In the genomic region with DNA sequence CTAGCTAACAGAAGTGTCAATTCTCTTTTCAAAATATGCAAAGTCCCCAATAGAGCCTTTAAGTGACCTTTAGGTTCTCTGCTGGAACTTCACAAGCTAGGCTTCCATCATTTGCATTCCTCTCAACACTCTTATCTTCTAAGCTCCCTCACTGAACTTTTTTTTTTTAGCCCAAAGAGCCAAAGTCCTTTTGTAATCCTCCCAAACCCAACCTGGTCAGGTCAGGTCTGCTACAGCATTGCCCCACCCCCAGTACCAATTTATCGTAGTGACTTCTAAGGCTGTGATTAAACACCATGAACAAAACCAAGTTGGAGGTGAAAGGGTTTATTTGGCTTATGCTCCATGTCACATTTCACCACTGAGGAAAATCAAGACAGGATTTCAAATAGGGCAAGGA, we compare ENCODE assay signal across 24 mouse cellular contexts.
"Had no signal": no experiment of that assay in that cellular context is flagged by ENCODE, and none has a peak within 500 bp of the region (broad histone marks: within the 10 kb centered on the region; RNA-seq: fewer than 3 reads in every experiment).

No protein-coding gene starts in this region.

- H3K36me3 ChIP-seq: heart, embryonic 10.5 days; heart, embryonic 12.5 days; hindbrain, embryonic 10.5 days; hindbrain, embryonic 12.5 days; limb, embryonic 13.5 days; limb, embryonic 15.5 days; liver, embryonic 12.5 days had no signal

- ATAC-seq: forebrain, embryonic 16.5 days; hindbrain, embryonic 16.5 days; inflammation-experienced regulatory T-cells, adult 6 months; liver, embryonic 12.5 days had no signal

- H3K9ac ChIP-seq: heart, embryonic 12.5 days; hindbrain, embryonic 12.5 days; hindbrain, embryonic 14.5 days; limb, embryonic 13.5 days; limb, embryonic 15.5 days; liver, embryonic 12.5 days had no signal

- DNase-seq: gastrocnemius, adult 2 months; gastrocnemius, postnatal 10 days; gastrocnemius, postnatal 25 days; heart, adult 18-20 months; heart, postnatal 10 days; heart, postnatal 4 days; kidney, adult 18-20 months; kidney, adult 8-10 months; kidney, postnatal 10 days; kidney, postnatal 25 days; kidney, postnatal 4 days; left cerebral cortex, postnatal 4 days had no signal

- H3K4me2 ChIP-seq: heart, embryonic 12.5 days; hindbrain, embryonic 12.5 days; hindbrain, embryonic 14.5 days; limb, embryonic 13.5 days; limb, embryonic 15.5 days; liver, embryonic 12.5 days had no signal

- H3K9me3 ChIP-seq: heart, embryonic 10.5 days; heart, embryonic 12.5 days; hindbrain, embryonic 10.5 days; hindbrain, embryonic 12.5 days; limb, embryonic 13.5 days; limb, embryonic 15.5 days; liver, embryonic 12.5 days had no signal

- H3K4me3 ChIP-seq: gastrocnemius, adult 2 months; heart, embryonic 10.5 days; heart, embryonic 12.5 days; hindbrain, embryonic 10.5 days; hindbrain, embryonic 12.5 days; layer of hippocampus, adult 2 months; limb, embryonic 13.5 days; limb, embryonic 15.5 days; liver, embryonic 12.5 days had no signal

- H3K27ac ChIP-seq: gastrocnemius, adult 2 months; heart, embryonic 10.5 days; hindbrain, embryonic 10.5 days; hindbrain, embryonic 12.5 days; hindbrain, embryonic 14.5 days; layer of hippocampus, adult 2 months; limb, embryonic 13.5 days; limb, embryonic 15.5 days; liver, embryonic 12.5 days had no signal

- H3K4me1 ChIP-seq: heart, embryonic 10.5 days; hindbrain, embryonic 10.5 days; hindbrain, embryonic 12.5 days; limb, embryonic 13.5 days; limb, embryonic 15.5 days; liver, embryonic 12.5 days had no signal

- H3K27me3 ChIP-seq: heart, embryonic 12.5 days; hindbrain, embryonic 12.5 days; limb, embryonic 13.5 days; limb, embryonic 15.5 days; liver, embryonic 12.5 days had no signal
